Mouse (Mus musculus): ENCODE results near the gene D630003M21Rik. TPM values are rescaled to one million over a fixed set of nuclear protein-coding genes. Genes with fewer than 3 reads are reported as not detected.
A peak's percentile ranks its signal among the peaks of the same experiment; 100 is the strongest.

The D630003M21Rik gene
- polyA plus RNA-seq, 1 experiment: 0.25 TPM

- Histone ChIP-seq H3K4me2 (ENCODE audit: low read depth) (no peak overlapping the region), H3K79me2 (ENCODE audit: control insufficient read depth, insufficient read depth) (no peaks in the 10 kb centered on the region), H3K36me3 (ENCODE audit: control insufficient read depth, insufficient read depth) (no peaks in the 10 kb centered on the region), H3K27me3 (ENCODE audit: control insufficient read depth, insufficient read depth, insufficient read length) (no peaks in the 10 kb centered on the region), H3ac (ENCODE audit: control insufficient read depth, insufficient read length) (no peak overlapping the region), H3K4me3 (no peak overlapping the region)
- TF ChIP-seq USF1 (IDR thresholded peaks at IDR 0.05; ENCODE audit: low read depth): peak; percentile 19
- no peak for TF ChIP-seq CEBPB (IDR thresholded peaks at IDR 0.05; ENCODE audit: insufficient read depth, poor library complexity, severe bottlenecking)
These were observed 48.2 kb downstream of the D630003M21Rik start for GRCm38 (mm10) chr2:158180797-158181196.

- Histone ChIP-seq H3K4me3 (no peak overlapping the region), H3K4me2 (ENCODE audit: low read depth) (peak overlapping the region; percentile 87), H3K27me3 (ENCODE audit: control insufficient read depth, insufficient read depth, insufficient read length) (no peaks in the 10 kb centered on the region), H3ac (ENCODE audit: control insufficient read depth, insufficient read length) (no peak overlapping the region), H3K36me3 (ENCODE audit: control insufficient read depth, insufficient read depth) (no peaks in the 10 kb centered on the region), H3K79me2 (ENCODE audit: control insufficient read depth, insufficient read depth) (no peaks in the 10 kb centered on the region)
- TF ChIP-seq MYOD1 (IDR thresholded peaks at IDR 0.05; ENCODE audit: control insufficient read depth in 1 of 3, insufficient read length in 2 of 3, low read depth in 2 of 3) (peak in 1 of 3 experiments; percentile 5), CEBPB (IDR thresholded peaks at IDR 0.05; ENCODE audit: insufficient read depth, poor library complexity, severe bottlenecking) (no peak), E2F4 (IDR thresholded peaks at IDR 0.05; ENCODE audit: insufficient read depth) (no peak)
These were observed 49.5 kb downstream of the D630003M21Rik start for GRCm38 (mm10) chr2:158179370-158180111.

- Histone ChIP-seq H3K27me3 (ENCODE audit: control insufficient read depth, insufficient read depth, insufficient read length) (no peaks in the 10 kb centered on the region), H3K4me2 (ENCODE audit: low read depth) (peak overlapping the region; percentile 87), H3K4me3 (no peak overlapping the region), H3K36me3 (ENCODE audit: control insufficient read depth, insufficient read depth) (no peaks in the 10 kb centered on the region), H3ac (ENCODE audit: control insufficient read depth, insufficient read length) (no peak overlapping the region), H3K79me2 (ENCODE audit: control insufficient read depth, insufficient read depth) (no peaks in the 10 kb centered on the region)
- TF ChIP-seq POLR2A (IDR thresholded peaks at IDR 0.05; ENCODE audit: insufficient read length, low read depth) (peak; percentile 29), CEBPB (IDR thresholded peaks at IDR 0.05; ENCODE audit: insufficient read depth, poor library complexity, severe bottlenecking) (no peak), USF1 (IDR thresholded peaks at IDR 0.05; ENCODE audit: low read depth) (no peak)
These were observed 50.2 kb downstream of the D630003M21Rik start for GRCm38 (mm10) chr2:158178696-158179369.

- H3K4me2 ChIP-seq (ENCODE audit: low read depth): no peak overlapping the region
- no peaks in the 10 kb centered on the region for H3K79me2 ChIP-seq (ENCODE audit: control insufficient read depth, insufficient read depth)
- H3K27me3 ChIP-seq (ENCODE audit: control insufficient read depth, insufficient read depth, insufficient read length): no peaks in the 10 kb centered on the region
- no peak for TF ChIP-seq CEBPB (IDR thresholded peaks at IDR 0.05; ENCODE audit: insufficient read depth, poor library complexity, severe bottlenecking)
- no peak for TF ChIP-seq TCF12 (IDR thresholded peaks at IDR 0.05; ENCODE audit: insufficient read depth, poor library complexity, severe bottlenecking)
- TF ChIP-seq E2F4 (IDR thresholded peaks at IDR 0.05; ENCODE audit: insufficient read depth): no peak
- TF ChIP-seq TCF3 (IDR thresholded peaks at IDR 0.05; ENCODE audit: insufficient read length, low read depth): no peak
- no peak for TF ChIP-seq POLR2A (IDR thresholded peaks at IDR 0.05; ENCODE audit: insufficient read length, low read depth)
- no peak for TF ChIP-seq MYOG (IDR thresholded peaks at IDR 0.05; ENCODE audit: control insufficient read depth in 1 of 3, insufficient read depth in 1 of 3, insufficient read length in 2 of 3, low read depth in 2 of 3)
- no peak for TF ChIP-seq MYOD1 (IDR thresholded peaks at IDR 0.05; ENCODE audit: control insufficient read depth in 1 of 3, insufficient read length in 2 of 3, low read depth in 2 of 3)
- TF ChIP-seq USF1 (IDR thresholded peaks at IDR 0.05; ENCODE audit: low read depth): no peak
- no peak for TF ChIP-seq REST (IDR thresholded peaks at IDR 0.05; ENCODE audit: insufficient read depth, insufficient read length)
- TF ChIP-seq POLR2AphosphoS2 (IDR thresholded peaks at IDR 0.05; ENCODE audit: insufficient read length, low read depth): no peak
- no peak for TF ChIP-seq MAX (IDR thresholded peaks at IDR 0.05; ENCODE audit: low read depth)
- TF ChIP-seq SRF (IDR thresholded peaks at IDR 0.05; ENCODE audit: control insufficient read depth, insufficient read length, low read depth): no peak
- no peak overlapping the region for H3K4me3 ChIP-seq
- no peak overlapping the region for H3ac ChIP-seq (ENCODE audit: control insufficient read depth, insufficient read length)
- no peaks in the 10 kb centered on the region for H3K36me3 ChIP-seq (ENCODE audit: control insufficient read depth, insufficient read depth)
These were observed 50.9 kb downstream of the D630003M21Rik start for GRCm38 (mm10) chr2:158178139-158178538.

- Histone ChIP-seq H3K27me3 (ENCODE audit: control insufficient read depth, insufficient read depth, insufficient read length) (no peaks in the 10 kb centered on the region), H3K36me3 (ENCODE audit: control insufficient read depth, insufficient read depth) (no peaks in the 10 kb centered on the region), H3K4me2 (ENCODE audit: low read depth) (no peak overlapping the region), H3ac (ENCODE audit: control insufficient read depth, insufficient read length) (no peak overlapping the region), H3K4me3 (no peak overlapping the region), H3K79me2 (ENCODE audit: control insufficient read depth, insufficient read depth) (no peaks in the 10 kb centered on the region)
- TF ChIP-seq E2F4 (IDR thresholded peaks at IDR 0.05; ENCODE audit: insufficient read depth): no peak
- TF ChIP-seq MYOG (IDR thresholded peaks at IDR 0.05; ENCODE audit: control insufficient read depth in 1 of 3, insufficient read depth in 1 of 3, insufficient read length in 2 of 3, low read depth in 2 of 3): no peak
- no peak for TF ChIP-seq CEBPB (IDR thresholded peaks at IDR 0.05; ENCODE audit: insufficient read depth, poor library complexity, severe bottlenecking)
- TF ChIP-seq MYOD1 (IDR thresholded peaks at IDR 0.05; ENCODE audit: control insufficient read depth in 1 of 3, insufficient read length in 2 of 3, low read depth in 2 of 3): no peak
- TF ChIP-seq TCF12 (IDR thresholded peaks at IDR 0.05; ENCODE audit: insufficient read depth, poor library complexity, severe bottlenecking): no peak
- TF ChIP-seq POLR2A (IDR thresholded peaks at IDR 0.05; ENCODE audit: insufficient read length, low read depth): no peak
- TF ChIP-seq SRF (IDR thresholded peaks at IDR 0.05; ENCODE audit: control insufficient read depth, insufficient read length, low read depth): no peak
- TF ChIP-seq MAX (IDR thresholded peaks at IDR 0.05; ENCODE audit: low read depth): no peak
- TF ChIP-seq REST (IDR thresholded peaks at IDR 0.05; ENCODE audit: insufficient read depth, insufficient read length): no peak
These were observed 51.4 kb downstream of the D630003M21Rik start for GRCm38 (mm10) chr2:158177574-158177973.

Measured in myocyte (in vitro differentiated cells).